Mouse (Mus musculus) embryonic facial prominence, embryonic 11.5 days (tissue): ENCODE results near the gene Cetn3. TPM values are rescaled to one million over a fixed set of nuclear protein-coding genes. Genes with fewer than 3 reads are reported as not detected.

ENCODE experiments used
- ATAC-seq: fragments of 200-750 bp; cut with Nextera tagmentation; replicated peaks from 2 replicates; pipeline ENCODE4 v1.8.0; 2017; ENCODE audit warnings: low read depth; ENCODE audit not compliant: insufficient number of reproducible peaks, low FRiP score, low TSS enrichment
- DNase-seq: peaks from one replicate; pipeline ENCODE4 v3.0.0-alpha.2; 2015; ENCODE audit warnings: low spot score
- H3K27ac ChIP-seq: fragments of 300-500 bp; sonication (generic); replicated peaks from 2 replicates; pipeline ENCODE4 v1.5.1; 2014; ENCODE audit warnings: mild to moderate bottlenecking, low read depth, low read length, control low read depth
- H3K27me3 ChIP-seq: fragments of 300-500 bp; sonication (generic); 2 replicates; pipeline ENCODE4 v1.6.1; 2014; ENCODE audit warnings: mild to moderate bottlenecking, low read length, moderate library complexity, mixed read lengths; ENCODE audit not compliant: control insufficient read depth, insufficient read depth
- H3K36me3 ChIP-seq: fragments of 300-500 bp; sonication (generic); replicated peaks from 2 replicates; pipeline ENCODE4 v1.6.1; 2014; ENCODE audit warnings: low read depth, mild to moderate bottlenecking, low read length, moderate library complexity, mixed read lengths; ENCODE audit not compliant: control insufficient read depth, insufficient read depth
- H3K4me1 ChIP-seq: fragments of 300-500 bp; sonication (generic); 2 replicates; pipeline ENCODE4 v1.6.1; 2014; ENCODE audit warnings: low read length, mixed read lengths; ENCODE audit not compliant: control insufficient read depth, insufficient read depth
- H3K4me2 ChIP-seq: fragments of 300-500 bp; sonication (generic); 2 replicates; pipeline ENCODE4 v1.6.1; 2014; ENCODE audit warnings: low read depth, mild to moderate bottlenecking, control low read depth, low read length, moderate library complexity
- H3K4me3 ChIP-seq: fragments of 300-500 bp; sonication (generic); 2 replicates; pipeline ENCODE4 v1.5.1; 2014; ENCODE audit warnings: low read depth, low read length, control low read depth
- H3K9ac ChIP-seq: fragments of 300-500 bp; sonication (generic); replicated peaks from 2 replicates; pipeline ENCODE4 v1.6.1; 2014; ENCODE audit warnings: mild to moderate bottlenecking, control low read depth, low read length
- H3K9me3 ChIP-seq: fragments of 300-500 bp; sonication (generic); replicated peaks from 2 replicates; pipeline ENCODE4 v1.6.1; 2016; ENCODE audit warnings: mild to moderate bottlenecking, low read length, inconsistent platforms, mixed read lengths; ENCODE audit not compliant: control insufficient read depth
- WGBS: fragments of 180-500 bp; shearing (Covaris S2); extraction: QIAGEN DNeasy Blood & Tissue Kit; methylation state at CpG from one replicate; pipeline ENCODE4 v1.1.7; 2014; 5-methylcytosine and 5-hydroxymethylcytosine counted together
- polyA plus RNA-seq: library from polyadenylated mRNA; unstranded; fragments of >200 nt; fragmentation: Nextera tagmentation; extraction: Ambion mirVana; gene quantifications from 2 replicates; pipeline ENCODE4 v1.2.1, GENCODE M21; 2014

Cetn3 gene
- polyA plus RNA-seq, 1 experiment from 2014 or later = 318 TPM

DNA sequence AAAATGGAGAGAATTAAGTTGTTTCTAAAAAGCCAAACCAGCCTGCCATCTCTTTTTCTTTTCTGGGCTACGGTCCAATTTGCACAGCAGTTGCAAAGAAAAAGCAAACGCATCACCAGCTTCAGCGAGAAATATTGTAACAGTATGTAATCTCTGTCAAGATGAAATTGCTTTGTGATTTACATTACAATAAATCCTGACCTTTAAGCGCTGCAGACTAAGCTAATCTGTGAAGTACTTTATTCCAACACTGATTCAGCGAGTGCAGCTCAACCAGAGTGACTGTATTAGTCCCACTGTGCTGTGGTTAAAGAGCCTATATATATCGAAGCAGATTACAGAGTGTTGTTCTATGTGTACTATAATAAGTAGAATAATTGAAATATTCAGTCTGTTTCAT is 45.6 kb downstream of the Cetn3 start:
- Histone ChIP-seq H3K4me3 (no peak overlapping the region), H3K9ac (no peak overlapping the region), H3K4me2 (no peak overlapping the region), H3K4me1 (no peaks in the 10 kb centered on the region), H3K9me3 (no peaks in the 10 kb centered on the region), H3K27ac (no peak overlapping the region), H3K27me3 (no peaks in the 10 kb centered on the region), H3K36me3 (no peaks in the 10 kb centered on the region)
- no peak for ATAC-seq
- WGBS = 84% methylated on average over 6 of the region's 6 CpGs
- no peak for DNase-seq

DNA sequence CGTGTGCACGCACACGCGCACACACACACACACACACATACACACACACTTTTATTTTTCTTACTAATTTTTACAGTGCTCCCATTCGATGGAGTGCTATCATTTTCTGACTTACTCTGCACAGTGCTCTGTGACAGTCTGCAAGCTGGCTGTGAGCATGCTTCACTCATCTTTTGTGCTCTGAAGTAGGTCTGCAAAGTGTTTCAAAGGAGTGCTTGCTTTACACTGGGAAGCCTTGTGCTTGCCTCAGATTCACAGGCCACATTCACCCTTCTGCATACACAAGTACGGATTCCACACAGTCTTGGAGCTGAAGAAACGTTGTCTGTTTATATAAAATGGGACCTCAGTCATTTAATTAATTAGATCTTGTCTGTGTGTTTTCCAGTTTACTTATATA is 49.0 kb downstream of the Cetn3 start:
- 87% methylated on average over 7 of the region's 7 CpGs for WGBS
- H3K4me3 ChIP-seq = no peak overlapping the region

DNA sequence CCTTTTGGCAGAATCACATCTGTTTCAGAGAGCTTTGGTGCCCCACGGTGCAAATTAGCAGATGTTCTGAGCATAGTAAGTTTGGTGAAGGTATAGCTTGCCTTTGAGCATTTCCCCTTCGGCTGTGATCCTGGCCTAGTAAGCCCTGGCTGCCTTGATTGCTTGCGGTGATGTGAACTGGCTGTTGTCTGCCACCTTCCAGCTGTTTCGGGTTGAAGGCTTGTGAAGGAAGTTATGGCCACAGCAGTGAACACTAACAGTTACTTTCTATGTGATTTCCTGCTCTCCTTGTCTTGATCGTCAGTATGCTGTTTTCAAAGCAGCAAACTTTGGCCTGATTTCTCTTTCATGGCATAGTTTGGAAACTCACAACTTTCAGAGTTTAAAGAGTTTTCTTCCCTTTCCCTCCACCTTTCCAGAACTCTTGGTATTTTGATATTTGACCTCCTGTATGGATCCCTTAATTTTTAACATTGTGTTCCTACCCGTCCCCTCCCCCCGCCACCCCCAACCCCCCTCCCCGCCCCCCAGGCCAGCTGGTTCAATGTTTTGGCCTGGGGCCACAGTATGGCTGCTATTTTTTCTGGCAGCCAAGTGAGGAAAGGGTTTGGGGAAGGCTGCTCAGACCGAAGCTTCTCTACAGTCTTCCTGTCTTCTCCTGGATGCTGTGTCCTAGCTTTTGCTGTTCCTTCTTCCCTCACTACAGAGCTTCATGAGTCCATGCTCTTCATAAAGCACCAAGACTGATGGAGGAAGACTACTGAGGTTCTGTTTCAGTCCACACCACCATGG is 53.7 kb downstream of the Cetn3 start:
- no peak for ATAC-seq
- Histone ChIP-seq H3K36me3 (no peaks in the 10 kb centered on the region), H3K4me2 (no peak overlapping the region), H3K4me1 (no peaks in the 10 kb centered on the region), H3K27me3 (no peaks in the 10 kb centered on the region), H3K27ac (no peak overlapping the region), H3K4me3 (no peak overlapping the region), H3K9ac (no peak overlapping the region), H3K9me3 (no peaks in the 10 kb centered on the region)
- 75% methylated on average over 9 of the region's 9 CpGs for WGBS
- DNase-seq = no peak

More for the DNA sequence above, 49.0 kb downstream of the Cetn3 start:
- Histone ChIP-seq H3K9ac (no peak overlapping the region), H3K27me3 (no peaks in the 10 kb centered on the region), H3K9me3 (no peaks in the 10 kb centered on the region), H3K4me2 (no peak overlapping the region), H3K27ac (no peak overlapping the region), H3K36me3 (no peaks in the 10 kb centered on the region), H3K4me1 (no peaks in the 10 kb centered on the region)
- DNase-seq (no peak), ATAC-seq (no peak)

DNA sequence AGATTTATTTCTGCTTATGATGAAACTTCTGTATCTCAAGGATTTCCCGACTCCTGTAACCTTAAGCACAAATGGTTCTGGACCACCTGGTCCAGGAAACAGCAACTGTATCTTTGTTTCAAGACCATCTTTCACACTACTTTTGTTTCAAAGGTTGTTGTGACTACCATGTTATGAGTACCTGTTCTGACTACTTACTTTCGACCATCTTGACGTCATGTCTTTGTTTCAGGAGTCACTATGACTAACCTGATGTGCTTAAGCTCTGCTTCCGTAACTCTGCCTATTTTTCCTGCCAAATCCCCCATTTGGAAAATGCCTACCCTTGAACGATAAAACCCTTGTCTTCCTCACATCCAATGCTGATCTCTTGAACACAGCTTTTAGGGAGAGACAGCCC is 55.1 kb downstream of the Cetn3 start:
- ATAC-seq (no peak), DNase-seq (no peak)
- H3K9ac ChIP-seq = no peak overlapping the region
- H3K27me3 ChIP-seq = no peaks in the 10 kb centered on the region
- 95% methylated on average over 5 of the region's 5 CpGs for WGBS
- H3K4me1 ChIP-seq = no peaks in the 10 kb centered on the region
- H3K4me2 ChIP-seq = no peak overlapping the region
- H3K36me3 ChIP-seq = no peaks in the 10 kb centered on the region
- no peaks in the 10 kb centered on the region for H3K9me3 ChIP-seq
- H3K27ac ChIP-seq = no peak overlapping the region
- no peak overlapping the region for H3K4me3 ChIP-seq

DNA sequence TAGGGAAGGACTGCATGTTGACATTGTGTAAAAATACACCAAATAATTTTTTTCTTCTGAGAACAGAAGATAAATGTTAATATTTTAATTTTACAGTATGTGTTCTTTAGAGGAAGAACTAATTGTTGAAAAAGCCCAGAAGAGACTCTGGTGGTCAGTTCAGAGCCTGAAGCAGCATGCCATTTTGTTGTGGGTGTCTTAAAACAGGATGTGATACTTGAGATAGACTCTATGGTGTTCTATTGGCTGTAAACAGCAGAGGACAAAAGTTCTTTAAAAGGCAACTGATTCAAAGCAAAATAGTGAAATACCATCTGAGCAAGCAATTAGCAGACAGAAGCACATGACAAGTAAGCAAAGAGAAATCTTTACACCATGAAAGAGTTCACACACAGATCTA is 56.1 kb downstream of the Cetn3 start:
- no peak overlapping the region for H3K27ac ChIP-seq
- H3K9me3 ChIP-seq = no peaks in the 10 kb centered on the region
- H3K4me1 ChIP-seq = no peaks in the 10 kb centered on the region
- no peak overlapping the region for H3K4me3 ChIP-seq
- no peaks in the 10 kb centered on the region for H3K27me3 ChIP-seq
- no peak overlapping the region for H3K9ac ChIP-seq
- DNase-seq (no peak), ATAC-seq (no peak)
- H3K36me3 ChIP-seq = no peaks in the 10 kb centered on the region
- no peak overlapping the region for H3K4me2 ChIP-seq

DNA sequence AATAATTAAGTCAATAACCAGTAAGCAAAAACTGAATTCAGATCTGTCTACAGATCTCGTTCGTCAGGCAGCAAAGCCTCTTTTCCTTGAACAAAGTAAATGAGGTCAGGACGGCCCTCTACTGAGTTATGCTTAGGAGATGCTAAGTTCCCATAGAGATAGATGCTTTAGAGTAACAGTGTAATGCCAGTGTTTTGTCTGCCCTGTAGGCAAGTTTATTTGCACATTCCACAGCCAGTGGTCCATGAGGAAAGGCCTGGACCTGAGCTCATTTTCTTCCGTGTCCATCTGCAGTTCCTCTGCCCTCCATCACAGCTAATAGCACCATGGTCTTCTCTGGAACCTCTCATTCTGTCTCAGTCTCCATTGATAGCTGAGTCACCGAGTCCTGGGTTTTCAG is 57.4 kb downstream of the Cetn3 start:
- 77% methylated on average over 5 of the region's 5 CpGs for WGBS
- Histone ChIP-seq H3K4me3 (no peak overlapping the region), H3K4me1 (no peaks in the 10 kb centered on the region), H3K9ac (no peak overlapping the region), H3K9me3 (no peaks in the 10 kb centered on the region), H3K4me2 (no peak overlapping the region), H3K27me3 (no peaks in the 10 kb centered on the region), H3K27ac (no peak overlapping the region), H3K36me3 (no peaks in the 10 kb centered on the region)
- DNase-seq = no peak
- ATAC-seq = no peak

DNA sequence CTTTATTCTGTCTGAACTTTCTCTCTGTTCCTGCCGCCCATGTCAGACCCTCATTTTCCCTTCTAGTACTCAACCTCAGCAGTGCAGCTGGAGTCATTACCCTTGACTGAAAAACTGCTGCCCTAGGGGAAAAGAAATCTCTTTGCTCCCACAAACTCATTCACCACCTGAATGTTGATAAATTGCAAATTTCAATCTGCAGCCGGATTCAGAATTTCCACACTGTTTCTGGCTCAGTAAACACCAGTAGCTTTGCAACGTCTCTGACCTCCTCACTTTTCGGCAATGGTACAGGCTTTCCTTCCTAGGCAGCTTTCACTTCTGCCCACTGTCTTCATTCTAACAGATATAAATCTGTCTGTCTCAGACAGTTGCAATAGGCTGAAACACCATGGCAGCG is 57.8 kb downstream of the Cetn3 start:
- Histone ChIP-seq H3K36me3 (no peaks in the 10 kb centered on the region), H3K27ac (no peak overlapping the region)

DNA sequence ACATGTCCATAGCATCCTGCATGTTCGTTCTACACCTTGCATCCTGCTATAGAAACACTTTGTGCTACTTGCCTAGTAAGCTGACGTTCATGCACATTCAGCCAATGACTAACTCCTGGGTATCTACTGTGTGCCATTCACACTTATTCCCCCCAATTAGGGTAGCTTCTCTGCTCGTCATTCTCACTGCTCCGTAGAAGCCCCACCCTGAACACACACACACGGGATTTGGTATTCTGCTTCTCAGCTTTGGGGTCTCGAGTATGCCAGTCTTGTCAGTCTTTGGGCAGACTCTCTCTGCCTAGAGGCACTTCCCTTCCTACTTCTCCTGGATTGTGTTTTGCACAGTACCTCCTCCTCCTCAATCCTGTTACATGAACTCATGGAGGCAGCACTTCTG is 59.4 kb downstream of the Cetn3 start:
- no peak for ATAC-seq
- Histone ChIP-seq H3K4me1 (no peaks in the 10 kb centered on the region), H3K27ac (no peak overlapping the region), H3K4me2 (no peak overlapping the region), H3K4me3 (no peak overlapping the region), H3K9ac (no peak overlapping the region), H3K36me3 (no peaks in the 10 kb centered on the region), H3K9me3 (no peaks in the 10 kb centered on the region), H3K27me3 (no peaks in the 10 kb centered on the region)
- WGBS = 82% methylated on average over 6 of the region's 6 CpGs
- no peak for DNase-seq

More for the DNA sequence above, 57.8 kb downstream of the Cetn3 start:
- no peak overlapping the region for H3K9ac ChIP-seq
- DNase-seq (no peak), ATAC-seq (no peak)
- 82% methylated on average over 5 of the region's 5 CpGs for WGBS
- no peak overlapping the region for H3K4me2 ChIP-seq
- H3K27me3 ChIP-seq = no peaks in the 10 kb centered on the region
- no peak overlapping the region for H3K4me3 ChIP-seq
- no peaks in the 10 kb centered on the region for H3K4me1 ChIP-seq
- H3K9me3 ChIP-seq = no peaks in the 10 kb centered on the region
